Mouse (Mus musculus) urinary bladder, postnatal 25 days (tissue): ENCODE data around the gene Hoxd11.

ENCODE experiments used
- DNase-seq: peaks from one replicate; pipeline ENCODE4 v3.0.0; 2022; ENCODE audit warnings: low spot score

The Hoxd11 gene

GRCm38 (mm10) chr2:74731055-74731454 is 51.7 kb downstream of the Hoxd11 start:
- no peak for DNase-seq

GRCm38 (mm10) chr2:74731799-74732512 is 52.6 kb downstream of the Hoxd11 start:
- DNase-seq = no peak

DNA sequence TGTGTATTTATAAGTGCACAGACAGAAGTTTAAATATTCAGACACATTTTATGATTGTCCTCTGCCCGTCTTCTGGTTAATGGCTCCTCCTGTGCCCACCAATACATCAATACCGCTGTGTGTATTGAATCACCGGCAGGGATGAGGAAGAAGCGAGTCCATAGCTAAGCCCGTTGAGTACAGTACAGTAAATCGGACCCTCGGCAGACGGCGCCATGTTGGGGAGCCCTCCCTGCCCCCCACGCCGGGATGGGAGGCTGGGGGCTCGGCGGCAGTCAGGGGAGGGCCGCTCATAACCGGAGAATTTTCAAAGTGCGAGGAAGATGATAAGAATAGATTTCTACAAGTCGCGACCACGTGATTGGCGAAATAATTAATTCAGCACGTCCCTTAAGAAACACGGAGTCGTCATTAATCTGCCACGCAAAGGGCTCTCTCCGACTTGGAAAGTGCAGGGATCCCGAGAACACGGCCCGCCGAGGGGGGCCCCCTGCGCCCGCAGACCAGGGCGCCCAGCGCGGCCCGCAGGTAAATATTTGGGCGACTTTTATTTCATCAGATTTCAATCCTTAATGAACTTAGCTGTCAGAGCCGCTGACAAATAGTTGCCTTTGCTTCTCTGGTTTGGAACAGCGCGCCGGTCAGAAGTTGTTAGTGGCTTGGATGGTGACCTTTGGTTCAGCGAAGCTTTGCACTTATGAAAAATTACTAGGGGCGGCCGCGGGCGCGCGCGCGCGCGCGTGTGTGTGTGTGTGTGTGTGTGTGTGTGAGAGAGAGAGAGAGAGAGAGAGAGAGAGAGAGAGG is 53.4 kb downstream of the Hoxd11 start:
- DNase-seq = no peak

GRCm38 (mm10) chr2:74733317-74733661 is 53.9 kb downstream of the Hoxd11 start:
- no peak for DNase-seq

DNA sequence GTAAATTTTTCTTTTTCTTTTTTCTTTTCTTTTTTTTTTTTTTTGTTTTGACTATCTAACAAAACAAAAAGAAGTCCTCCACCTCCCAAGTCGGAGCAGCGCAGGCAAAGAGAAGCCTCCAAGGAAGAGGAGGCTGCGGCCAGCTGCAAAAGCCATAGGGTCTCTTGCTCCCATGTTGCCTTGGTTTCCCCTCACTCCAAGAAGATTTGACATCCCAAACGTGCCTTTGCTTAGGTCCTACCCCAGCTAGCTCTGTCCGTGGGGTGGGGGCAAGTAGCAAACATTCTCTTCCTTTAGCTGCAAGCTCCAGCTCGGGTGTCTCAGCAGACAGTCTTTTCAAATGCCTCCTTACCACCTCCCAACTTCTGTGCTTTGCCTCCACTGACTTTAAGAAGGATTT is 54.4 kb downstream of the Hoxd11 start:
- no peak for DNase-seq

- no peak for DNase-seq
Observed at GRCm38 (mm10) chr2:74734451-74734850, 55.1 kb downstream of the Hoxd11 start.

GRCm38 (mm10) chr2:74734996-74735811 is 55.8 kb downstream of the Hoxd11 start:
- DNase-seq = no peak

- DNase-seq = no peak
Observed at GRCm38 (mm10) chr2:74735851-74736687, 56.7 kb downstream of the Hoxd11 start.
